Mouse (Mus musculus): ENCODE measurements around the gene Glipr1. TPM values are rescaled to one million over a fixed set of nuclear protein-coding genes. Genes with fewer than 3 reads are reported as not detected.

Glipr1 gene
- total and polyA plus RNA-seq, 3 experiments = 0.94 to 2.1 (median 1.2) TPM

DNA sequence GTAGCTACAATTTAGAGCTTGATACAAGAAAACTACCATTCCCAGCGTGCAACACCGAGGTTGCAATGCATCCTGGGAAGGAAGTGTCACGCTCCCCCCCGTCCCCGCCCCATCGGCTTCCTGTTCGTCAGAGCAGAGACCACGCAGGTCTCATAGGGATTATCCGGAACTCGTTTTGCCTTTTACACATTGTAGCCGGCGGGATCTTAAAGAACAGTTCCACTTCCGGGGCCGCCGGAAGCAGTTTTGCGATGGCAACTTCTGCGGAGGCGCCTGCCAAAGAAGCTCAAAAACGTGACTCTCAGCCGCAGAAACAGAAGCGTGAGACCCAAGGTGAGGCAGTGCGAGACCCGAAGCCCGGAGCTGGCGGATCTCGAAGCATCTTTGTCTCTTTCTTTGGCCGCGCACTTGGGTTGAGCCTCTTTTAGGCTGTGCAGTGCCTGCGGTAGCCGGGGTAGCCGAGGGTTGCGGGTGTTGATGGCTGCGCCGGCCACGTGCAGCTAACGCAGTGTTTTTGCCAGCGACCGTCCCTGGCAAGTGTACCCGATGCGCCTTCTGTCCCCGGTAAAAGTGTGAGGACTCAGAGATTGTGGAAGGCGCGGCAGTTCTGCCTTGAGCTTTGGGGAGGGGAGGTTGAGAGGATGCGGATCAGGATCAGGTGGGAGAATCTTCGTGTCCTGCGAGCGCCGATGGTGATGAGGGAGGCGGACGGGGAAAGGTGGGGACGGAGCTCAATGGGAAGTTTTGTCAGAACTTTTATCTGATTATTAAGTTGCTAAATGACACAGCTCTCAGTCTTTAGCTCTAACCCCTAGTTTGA is 29.7 kb downstream of the Glipr1 start, which contains the start of gene Krr1:
Gene Krr1 (plus strand): TSS at position 123 of the 820 bp plus-strand sequence.
- Histone ChIP-seq H3K79me2 (replicated peaks; ENCODE audit: control insufficient read depth, insufficient read depth, low read length) (no peaks in the 10 kb centered on the region; the same call in 1 of the 2 replicates), H3K4me1 (ENCODE audit: control insufficient read depth, insufficient read depth, low read length) (no peaks in the 10 kb centered on the region), H3K4me3 (peak within 1 kb of the TSS; percentile 75), H3K27me3 (ENCODE audit: control insufficient read depth, insufficient read depth, low read length) (no peaks in the 10 kb centered on the region), H3K36me3 (ENCODE audit: control insufficient read depth, insufficient read depth, low read length) (peaks cover 3% of the 10 kb centered on the region), H3K27ac (peak within 1 kb of the TSS; percentile 84), H3K9ac (ENCODE audit: low read depth, low read length) (peak within 1 kb of the TSS; percentile 70)
- TF ChIP-seq CTCF (IDR thresholded peaks at IDR 0.05) (no peak), POLR2A (IDR thresholded peaks at IDR 0.05; ENCODE audit: insufficient read depth, low read depth, low read length) (peak; percentile 74), EP300 (IDR thresholded peaks at IDR 0.05; ENCODE audit: insufficient read depth, low read depth, low read length) (peak; percentile 76; the same call in 1 of the 2 replicates)
- DNase-seq = peak; percentile 90 to 91
- under 1% methylated on average over 51 of the region's 51 CpGs for WGBS
- intact Hi-C loops (cut with DNase I) = loop anchor here (5.0 kb wide), 1 partner anchor 675 kb away; the partner anchor contains the start of gene Bbs10

GRCm38 (mm10) chr10:111971929-111972328 is 30.5 kb downstream of the Glipr1 start:
- Histone ChIP-seq H3K27me3 (ENCODE audit: control insufficient read depth, insufficient read depth, low read length) (no peaks in the 10 kb centered on the region), H3K9ac (ENCODE audit: low read depth, low read length) (no peak overlapping the region), H3K36me3 (ENCODE audit: control insufficient read depth, insufficient read depth, low read length) (peaks cover 3% of the 10 kb centered on the region), H3K27ac (no peak overlapping the region), H3K4me1 (ENCODE audit: control insufficient read depth, insufficient read depth, low read length) (no peaks in the 10 kb centered on the region), H3K79me2 (replicated peaks; ENCODE audit: control insufficient read depth, insufficient read depth, low read length) (no peaks in the 10 kb centered on the region; the same call in 1 of the 2 replicates), H3K4me3 (no peak overlapping the region)
- WGBS = 73% methylated on average over 3 of the region's 3 CpGs
- TF ChIP-seq CTCF (IDR thresholded peaks at IDR 0.05) = no peak
- no peak for TF ChIP-seq POLR2A (IDR thresholded peaks at IDR 0.05; ENCODE audit: insufficient read depth, low read depth, low read length)
- TF ChIP-seq EP300 (IDR thresholded peaks at IDR 0.05; ENCODE audit: insufficient read depth, low read depth, low read length) = no peak
- intact Hi-C loops (cut with DNase I) = loop anchor here (5.0 kb wide), 1 partner anchor 675 kb away; the partner anchor contains the start of gene Bbs10
- DNase-seq = no peak

- DNase-seq = no peak
- WGBS = 47% methylated on average over 4 of the region's 4 CpGs
- Histone ChIP-seq H3K27me3 (ENCODE audit: control insufficient read depth, insufficient read depth, low read length) (no peaks in the 10 kb centered on the region), H3K4me1 (ENCODE audit: control insufficient read depth, insufficient read depth, low read length) (no peaks in the 10 kb centered on the region), H3K36me3 (ENCODE audit: control insufficient read depth, insufficient read depth, low read length) (no peaks in the 10 kb centered on the region), H3K79me2 (replicated peaks; ENCODE audit: control insufficient read depth, insufficient read depth, low read length) (no peaks in the 10 kb centered on the region), H3K9ac (ENCODE audit: low read depth, low read length) (no peak overlapping the region), H3K27ac (no peak overlapping the region), H3K4me3 (no peak overlapping the region)
- intact Hi-C loops (cut with DNase I) = no loop called here
- TF ChIP-seq CTCF (IDR thresholded peaks at IDR 0.05) (peak; percentile 47), EP300 (IDR thresholded peaks at IDR 0.05; ENCODE audit: insufficient read depth, low read depth, low read length) (no peak)
These were observed 36.0 kb downstream of the Glipr1 start for GRCm38 (mm10) chr10:111966394-111966793.

DNA sequence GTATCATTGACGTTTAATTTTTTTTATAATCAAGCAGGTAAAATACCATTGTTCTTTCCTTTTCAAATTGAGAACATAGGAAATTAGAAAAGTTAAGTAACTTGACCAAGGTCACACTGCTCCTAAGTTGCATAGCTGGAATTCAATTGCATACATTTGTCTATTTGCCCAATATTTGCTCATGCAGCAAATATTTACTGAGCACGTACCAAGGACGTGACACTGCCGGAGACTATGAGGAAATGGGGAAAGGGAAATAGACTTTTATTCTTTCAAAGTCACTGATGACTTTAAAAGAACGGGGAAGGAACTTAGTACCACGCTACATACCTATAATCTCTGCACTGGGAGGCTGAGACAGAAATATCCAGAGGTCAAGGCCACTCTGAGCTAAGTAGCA is 42.0 kb downstream of the Glipr1 start:
- intact Hi-C loops (cut with DNase I) = no loop called here
- no peak overlapping the region for H3K27ac ChIP-seq
- TF ChIP-seq CTCF (IDR thresholded peaks at IDR 0.05) (no peak), POLR2A (IDR thresholded peaks at IDR 0.05; ENCODE audit: insufficient read depth, low read depth, low read length) (no peak), EP300 (IDR thresholded peaks at IDR 0.05; ENCODE audit: insufficient read depth, low read depth, low read length) (no peak)
- 62% methylated on average over 6 of the region's 6 CpGs for WGBS
- DNase-seq = no peak
- no peak overlapping the region for H3K4me3 ChIP-seq
- no peaks in the 10 kb centered on the region for H3K36me3 ChIP-seq (ENCODE audit: control insufficient read depth, insufficient read depth, low read length)
- no peaks in the 10 kb centered on the region for H3K27me3 ChIP-seq (ENCODE audit: control insufficient read depth, insufficient read depth, low read length)
- no peak overlapping the region for H3K9ac ChIP-seq (ENCODE audit: low read depth, low read length)
- no peaks in the 10 kb centered on the region for H3K4me1 ChIP-seq (ENCODE audit: control insufficient read depth, insufficient read depth, low read length)
- H3K79me2 ChIP-seq (replicated peaks; ENCODE audit: control insufficient read depth, insufficient read depth, low read length) = no peaks in the 10 kb centered on the region

- TF ChIP-seq POLR2A (IDR thresholded peaks at IDR 0.05; ENCODE audit: insufficient read depth, low read depth, low read length) (no peak), EP300 (IDR thresholded peaks at IDR 0.05; ENCODE audit: insufficient read depth, low read depth, low read length) (no peak), CTCF (IDR thresholded peaks at IDR 0.05) (no peak)
- Histone ChIP-seq H3K4me3 (no peak overlapping the region), H3K36me3 (ENCODE audit: control insufficient read depth, insufficient read depth, low read length) (no peaks in the 10 kb centered on the region), H3K9ac (ENCODE audit: low read depth, low read length) (no peak overlapping the region), H3K27ac (no peak overlapping the region), H3K4me1 (ENCODE audit: control insufficient read depth, insufficient read depth, low read length) (peaks cover 3% of the 10 kb centered on the region), H3K27me3 (ENCODE audit: control insufficient read depth, insufficient read depth, low read length) (no peaks in the 10 kb centered on the region), H3K79me2 (replicated peaks; ENCODE audit: control insufficient read depth, insufficient read depth, low read length) (no peaks in the 10 kb centered on the region)
- no peak for DNase-seq
- 49% methylated on average over 2 of the region's 2 CpGs for WGBS
- intact Hi-C loops (cut with DNase I) = loop anchor here (10.0 kb wide), 1 partner anchor 735 kb away; no protein-coding TSS in a partner anchor
These were observed 43.1 kb downstream of the Glipr1 start for GRCm38 (mm10) chr10:111959353-111959752.

DNA sequence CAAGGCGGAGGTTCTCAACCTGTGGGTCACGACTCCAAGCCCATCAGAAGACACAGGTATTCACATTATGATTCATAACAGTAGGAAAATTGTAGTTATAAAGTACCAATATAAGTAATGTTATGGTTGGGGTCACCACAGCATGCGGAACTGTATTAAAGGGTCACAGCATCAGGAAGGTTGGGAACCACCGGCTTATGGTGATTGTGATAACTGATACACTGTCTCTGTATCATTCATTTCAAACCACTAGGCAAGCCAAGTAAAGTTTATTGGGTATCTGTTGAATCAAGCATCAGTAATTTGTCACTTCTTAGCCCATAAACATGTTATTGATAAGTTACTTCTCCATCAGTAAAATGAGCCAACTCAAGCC is 44.4 kb downstream of the Glipr1 start:
- WGBS = 32% methylated on average over 4 of the region's 4 CpGs
- no peak for TF ChIP-seq POLR2A (IDR thresholded peaks at IDR 0.05; ENCODE audit: insufficient read depth, low read depth, low read length)
- TF ChIP-seq EP300 (IDR thresholded peaks at IDR 0.05; ENCODE audit: insufficient read depth, low read depth, low read length) = no peak
- no peak; the same call in 1 of the 2 replicates for TF ChIP-seq CTCF (IDR thresholded peaks at IDR 0.05)
- intact Hi-C loops (cut with DNase I) = loop anchor here (10.0 kb wide), 1 partner anchor 733 kb away; no protein-coding TSS in a partner anchor

More for the DNA sequence above, 44.4 kb downstream of the Glipr1 start:
- Histone ChIP-seq H3K79me2 (replicated peaks; ENCODE audit: control insufficient read depth, insufficient read depth, low read length) (no peaks in the 10 kb centered on the region), H3K36me3 (ENCODE audit: control insufficient read depth, insufficient read depth, low read length) (no peaks in the 10 kb centered on the region), H3K27ac (no peak overlapping the region), H3K4me1 (ENCODE audit: control insufficient read depth, insufficient read depth, low read length) (peaks cover 3% of the 10 kb centered on the region), H3K9ac (ENCODE audit: low read depth, low read length) (no peak overlapping the region), H3K27me3 (ENCODE audit: control insufficient read depth, insufficient read depth, low read length) (no peaks in the 10 kb centered on the region), H3K4me3 (no peak overlapping the region)
- DNase-seq = no peak

All from heart, adult 2 months (tissue).